Mouse (Mus musculus) adrenal gland, postnatal 4 days (tissue): ENCODE data around the gene Exoc3l2. TPM values are rescaled to one million over a fixed set of nuclear protein-coding genes. Genes with fewer than 3 reads are reported as not detected.
A peak's percentile ranks its signal among the peaks of the same experiment; 100 is the strongest.

ENCODE experiments used
- DNase-seq, 2 experiments: peaks; one replicate each; pipeline ENCODE4 v3.0.0; 2021 to 2022; ENCODE audit warnings: low spot score in 2 of 2, mixed read lengths in 2 of 2
- long read RNA-seq, 2 experiments: library from polyadenylated mRNA; stranded (forward); transcript quantifications; one replicate each; pipeline ENCODE4 v2.0.0; 2021
- total RNA-seq, 2 experiments: library from RNA; stranded (reverse); gene quantifications; 2 replicates each; pipeline ENCODE4 v1.2.3; 2021

The Exoc3l2 gene
- 10 to 100 TPM; 26.7 to 28.7 TPM for total RNA-seq
- long read RNA-seq, experiment 1, partial matches to known transcripts, result 12 of 45 reads
- long read RNA-seq, experiment 1, other reads (novel, unspliced or antisense), result 33 of 45 reads
- long read RNA-seq, experiment 2, partial matches to known transcripts, result 22 of 69 reads
- long read RNA-seq, experiment 2, other reads (novel, unspliced or antisense), result 47 of 69 reads

DNA sequence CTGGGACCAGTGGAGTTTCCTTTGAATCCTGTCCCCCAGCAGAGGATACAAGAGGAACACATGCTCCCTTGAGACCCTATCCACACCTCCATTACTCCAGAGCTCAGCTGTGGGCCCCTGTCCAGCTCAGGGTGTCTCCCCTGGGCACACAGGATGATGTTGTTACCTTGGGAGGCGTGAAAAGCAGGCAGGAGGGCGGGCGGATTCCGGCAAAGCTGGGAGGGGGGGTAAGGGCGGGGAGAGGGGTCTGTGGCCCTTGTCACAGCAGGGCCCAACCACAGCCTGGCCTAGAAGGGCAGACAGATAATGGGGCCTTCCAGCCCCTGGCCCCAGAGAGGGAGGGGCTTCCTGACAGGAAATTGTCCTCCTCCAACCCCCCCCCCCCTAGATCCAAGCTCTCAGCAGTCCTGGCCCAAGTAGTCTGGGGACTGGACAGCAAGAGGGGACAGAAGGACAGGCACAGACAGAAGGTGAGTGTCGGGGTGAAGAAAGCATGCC is at the start of gene Exoc3l2:
Gene Exoc3l2, plus strand, starts transcription at position 448 of the 498 bp plus-strand sequence.
- no peak for DNase-seq

DNA sequence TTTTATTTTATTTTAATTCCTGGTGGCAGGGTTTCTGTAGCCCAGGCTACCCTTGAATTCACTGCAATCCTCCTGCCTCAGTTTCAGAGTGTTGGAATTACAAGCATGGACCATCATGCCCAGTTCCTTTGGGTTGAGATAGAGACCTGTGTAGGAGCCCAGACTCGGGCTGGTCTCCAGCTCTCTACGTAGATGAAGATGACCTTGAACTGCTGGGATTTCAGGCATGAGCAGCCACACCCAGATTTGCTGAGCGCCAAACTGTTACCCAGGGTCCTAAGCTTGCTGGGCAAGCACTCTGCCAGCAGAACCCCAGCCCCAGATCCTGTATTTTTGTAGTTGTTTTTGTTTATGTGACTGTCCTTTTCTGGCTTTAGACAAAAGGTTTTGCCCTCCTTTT is 49.6 kb upstream of the Exoc3l2 start:
- no peak for DNase-seq

DNA sequence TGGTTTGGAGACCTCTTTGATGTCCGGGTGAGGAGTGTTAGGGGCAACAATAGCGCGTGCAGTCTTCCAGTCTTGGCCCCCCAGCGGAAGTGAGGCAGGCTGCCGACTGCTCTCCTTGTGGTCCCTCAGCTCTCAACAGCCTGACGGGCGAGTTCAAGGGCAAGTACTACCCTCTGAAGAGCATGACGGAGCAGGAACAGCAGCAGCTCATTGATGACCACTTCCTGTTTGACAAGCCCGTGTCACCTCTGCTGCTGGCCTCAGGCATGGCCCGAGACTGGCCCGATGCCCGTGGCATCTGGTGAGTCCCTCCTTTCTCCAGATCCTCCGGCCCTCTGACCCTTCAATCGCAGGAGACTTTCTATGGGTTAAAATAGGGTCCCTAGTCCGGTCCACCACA is 46.5 kb upstream of the Exoc3l2 start:
- DNase-seq, result no peak

DNA sequence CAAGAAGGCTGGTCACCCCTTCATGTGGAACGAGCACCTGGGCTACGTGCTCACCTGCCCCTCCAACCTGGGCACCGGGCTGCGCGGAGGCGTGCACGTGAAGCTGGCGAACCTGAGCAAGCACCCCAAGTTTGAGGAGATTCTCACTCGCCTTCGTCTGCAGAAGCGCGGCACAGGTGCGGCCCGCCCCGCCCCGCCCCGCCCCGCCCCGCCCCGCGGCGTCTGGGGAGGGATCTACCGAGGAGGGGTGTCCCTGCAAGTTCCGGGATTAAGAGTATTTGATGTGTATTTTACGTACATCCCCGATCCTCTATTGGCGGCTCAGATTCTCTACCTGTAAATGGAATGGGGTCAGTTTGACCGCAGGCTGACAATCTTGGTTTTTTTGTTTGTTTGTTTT is 43.0 kb upstream of the Exoc3l2 start:
- no peak for DNase-seq

DNA sequence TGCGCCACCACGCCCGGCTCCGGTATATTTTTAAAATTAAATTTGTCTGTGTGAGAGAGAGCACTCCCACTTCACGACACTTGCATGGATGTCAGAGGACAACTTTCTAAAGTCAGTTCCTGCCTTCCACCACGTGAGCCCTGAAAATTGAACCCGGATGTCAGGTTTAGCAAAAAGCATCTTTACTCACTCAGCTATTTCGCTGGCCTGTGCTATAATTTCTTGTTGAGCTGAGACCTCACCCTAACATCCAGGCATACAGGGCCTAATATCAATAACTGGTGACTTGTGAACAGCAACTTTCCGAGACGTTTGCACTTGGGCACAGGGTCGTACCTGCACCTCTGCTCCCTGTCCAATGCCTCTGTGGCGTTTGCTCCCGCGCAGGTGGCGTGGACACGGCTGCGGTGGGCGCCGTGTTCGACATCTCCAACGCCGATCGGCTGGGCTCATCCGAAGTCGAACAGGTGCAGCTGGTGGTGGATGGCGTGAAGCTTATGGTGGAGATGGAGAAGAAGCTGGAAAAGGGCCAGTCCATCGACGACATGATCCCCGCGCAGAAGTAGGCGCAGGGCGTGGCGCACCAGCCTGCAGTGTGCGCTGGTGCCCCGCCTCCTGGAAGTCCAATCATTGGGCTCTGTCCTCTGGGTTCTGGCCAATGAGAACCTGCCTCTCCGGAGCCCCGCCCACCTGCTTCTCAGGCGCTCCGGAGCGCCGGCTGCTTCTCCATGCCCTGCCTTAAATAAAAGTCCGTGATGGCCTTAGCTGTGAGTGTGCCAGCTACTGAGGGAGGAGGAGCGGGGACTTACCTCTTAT is 42.1 kb upstream of the Exoc3l2 start:
- DNase-seq, result peak; percentile 71 to 74

DNA sequence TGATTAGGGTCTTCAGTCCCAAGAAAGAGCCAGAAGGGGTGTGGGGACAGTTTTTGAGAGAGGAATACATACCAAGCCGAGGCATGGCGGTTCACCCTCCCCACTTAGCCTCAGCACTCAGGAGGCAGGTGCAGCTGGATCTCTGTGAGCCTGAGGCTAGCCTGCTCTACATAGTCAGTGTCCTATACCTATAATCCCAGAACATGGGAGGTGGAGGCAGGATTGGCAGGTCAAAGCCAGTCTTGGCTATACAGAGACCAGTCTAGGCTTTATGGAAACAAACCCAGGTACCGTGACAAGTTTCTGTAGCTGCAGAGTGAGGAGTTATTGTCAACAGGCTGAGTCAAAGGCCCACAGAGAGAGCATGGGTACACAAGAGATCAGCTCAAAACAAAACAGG is 40.0 kb upstream of the Exoc3l2 start:
- no peak for DNase-seq

DNA sequence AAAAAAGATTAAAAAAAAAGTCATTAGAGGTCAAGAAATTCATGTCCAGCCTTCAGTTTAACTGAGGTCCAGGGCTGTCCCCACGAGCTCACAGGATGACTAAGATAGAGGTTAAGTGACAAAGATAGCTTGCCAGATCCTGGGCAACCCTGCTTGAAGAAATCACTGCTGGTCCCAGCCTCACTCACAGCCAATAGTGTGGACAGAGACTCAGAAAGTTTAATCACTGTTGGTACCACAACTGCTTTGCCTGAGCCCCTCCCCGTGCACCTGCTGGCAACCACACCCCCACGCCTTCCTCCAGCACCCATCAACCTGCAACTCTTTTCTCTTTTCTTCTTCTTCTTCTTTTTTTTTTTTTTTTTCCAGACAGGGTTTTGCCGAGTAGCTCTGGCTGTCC is 39.1 kb upstream of the Exoc3l2 start:
- DNase-seq, result no peak

DNA sequence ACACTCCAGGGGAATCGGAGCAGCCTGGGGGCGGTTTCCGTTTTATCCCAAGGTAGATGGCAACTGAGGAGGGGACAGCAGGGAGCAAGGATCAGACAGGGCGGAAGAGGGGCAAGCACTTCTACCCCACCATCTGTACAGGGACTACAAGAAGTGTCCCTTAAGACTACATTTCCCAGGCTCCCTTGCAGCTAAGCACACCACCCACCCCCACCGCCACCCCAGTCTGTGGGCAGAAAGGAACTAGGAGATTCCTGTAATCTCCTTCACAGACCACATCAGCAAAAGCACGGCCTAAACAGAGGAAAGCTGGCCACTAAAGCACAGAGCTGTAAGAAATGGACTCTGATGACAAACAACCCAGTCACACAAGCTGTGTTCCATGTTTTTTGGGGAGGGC is 36.8 kb upstream of the Exoc3l2 start:
- no peak for DNase-seq

DNA sequence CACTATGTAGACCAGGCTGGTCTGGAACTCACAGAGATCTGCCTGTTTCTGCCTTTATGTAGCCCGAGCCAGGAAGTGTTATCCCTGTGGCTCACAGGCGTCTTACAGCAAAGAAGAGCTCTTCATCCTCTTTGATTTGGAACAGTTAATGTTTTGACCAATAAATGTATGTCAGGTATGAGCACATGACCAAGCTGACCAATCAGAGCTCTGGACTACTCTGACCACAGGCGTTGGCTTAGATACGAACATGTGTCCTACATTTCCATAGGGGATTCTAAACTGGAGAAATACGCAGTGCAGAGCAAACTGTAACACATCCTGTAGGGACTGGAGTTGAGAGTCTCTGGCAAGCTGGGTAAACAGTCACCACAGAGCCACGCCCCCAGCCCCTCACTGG is 36.2 kb upstream of the Exoc3l2 start:
- DNase-seq, result no peak

DNA sequence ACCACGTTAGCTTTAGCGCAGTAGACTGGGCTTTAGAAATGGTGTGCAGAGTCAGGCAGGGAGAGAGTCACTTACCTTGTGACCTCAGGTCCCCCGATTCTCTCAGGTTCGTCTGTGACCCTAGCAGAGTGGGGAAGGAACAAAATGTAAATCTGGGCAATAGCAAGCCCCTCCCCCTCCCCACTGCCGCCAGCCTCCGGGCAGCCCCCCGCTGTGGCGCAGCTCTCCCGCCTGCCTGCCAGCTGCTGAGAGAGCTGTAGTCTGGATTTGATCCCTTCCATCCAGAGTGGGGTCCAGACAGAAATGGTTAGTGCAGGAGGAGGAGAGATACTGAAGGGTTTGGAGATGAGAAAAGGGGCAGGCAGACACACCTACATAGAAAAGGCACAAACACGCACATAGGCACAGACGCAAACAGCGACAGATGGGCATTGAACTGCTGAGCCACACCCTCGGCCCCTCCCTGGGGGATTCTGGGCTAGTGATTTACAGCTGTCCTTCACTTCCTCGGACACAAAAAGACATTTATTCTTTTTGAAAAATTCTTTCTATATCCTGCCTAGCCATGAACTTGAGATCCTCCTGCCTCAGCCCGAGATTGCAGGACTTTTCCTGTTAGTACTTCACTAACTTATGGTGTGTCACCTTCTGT is 35.0 kb upstream of the Exoc3l2 start:
- no peak for DNase-seq

DNA sequence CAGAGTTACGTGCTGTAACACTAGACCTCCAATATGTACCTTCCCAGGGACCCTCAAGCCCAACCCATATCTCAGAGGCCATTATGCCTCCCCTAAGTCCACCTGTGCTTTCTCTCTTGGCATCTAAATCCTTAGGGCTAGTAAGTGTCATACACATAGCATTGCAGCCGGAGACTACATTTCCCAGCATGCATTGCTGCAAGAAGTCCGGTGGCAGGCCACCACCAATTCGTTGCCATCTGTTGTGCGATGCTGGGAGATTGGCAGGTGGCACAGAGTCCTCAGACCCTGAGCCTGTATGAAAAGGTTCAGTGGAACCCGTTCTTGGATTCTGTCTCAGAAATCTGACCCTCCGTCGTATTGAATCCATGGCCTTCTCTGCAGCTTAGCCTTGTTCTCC is 33.4 kb upstream of the Exoc3l2 start:
- no peak for DNase-seq

DNA sequence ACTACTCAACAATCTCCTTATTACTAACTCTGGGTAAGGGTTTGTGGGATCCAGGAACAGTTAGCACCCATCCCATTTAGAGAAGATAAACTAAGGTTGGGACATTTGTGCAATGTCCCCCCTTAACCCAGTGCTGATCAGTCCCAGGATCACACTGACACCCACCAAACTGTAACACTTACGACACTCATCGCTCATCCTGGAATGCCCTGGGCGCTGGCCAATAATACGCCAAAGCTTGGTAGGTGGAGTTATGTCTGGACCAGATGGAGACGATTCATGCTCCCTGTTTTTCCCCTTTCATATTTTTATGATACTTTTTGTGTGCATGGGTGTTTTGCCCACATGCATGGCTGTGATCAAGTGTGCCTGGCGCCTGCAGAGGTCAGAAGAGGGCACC is 32.7 kb upstream of the Exoc3l2 start:
- no peak for DNase-seq

DNA sequence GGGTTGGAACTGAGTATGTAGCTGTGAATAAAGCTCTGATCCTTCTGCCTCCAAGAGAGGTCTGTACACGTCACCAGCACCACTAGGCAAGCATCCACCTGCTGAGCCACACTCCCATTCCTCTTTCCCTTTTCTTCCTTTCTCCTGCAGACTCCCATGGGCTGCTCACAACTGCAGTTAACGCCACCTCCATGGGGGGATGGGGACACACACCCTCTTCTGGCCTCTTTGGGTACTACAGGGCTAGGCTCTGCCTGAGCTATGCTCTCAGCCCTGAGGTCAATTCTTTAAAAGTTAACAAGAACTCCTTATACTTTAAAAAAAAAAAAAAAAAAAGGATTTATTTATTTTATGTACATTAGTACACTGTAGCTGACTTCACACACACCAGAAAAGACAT is 30.7 kb upstream of the Exoc3l2 start:
- DNase-seq, result no peak

DNA sequence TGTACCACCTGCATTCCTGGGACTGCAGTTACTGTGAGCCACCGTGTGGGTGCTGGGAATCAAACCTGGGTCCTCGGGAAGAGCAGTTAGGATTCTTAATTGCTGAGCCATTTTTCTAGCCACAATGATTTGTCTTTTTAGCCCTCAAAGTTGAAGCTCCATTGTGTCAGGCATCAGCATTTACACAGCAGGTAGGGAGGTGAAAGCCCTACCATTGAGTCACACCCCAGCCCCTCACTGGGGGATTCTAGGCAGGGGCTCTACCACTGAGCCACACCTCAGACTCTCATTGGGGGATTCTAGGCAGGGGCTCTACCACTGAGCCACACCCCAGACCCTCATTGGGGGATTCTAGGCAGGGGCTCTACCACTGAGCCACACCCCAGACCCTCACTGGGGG is 26.9 kb upstream of the Exoc3l2 start:
- DNase-seq, result no peak

DNA sequence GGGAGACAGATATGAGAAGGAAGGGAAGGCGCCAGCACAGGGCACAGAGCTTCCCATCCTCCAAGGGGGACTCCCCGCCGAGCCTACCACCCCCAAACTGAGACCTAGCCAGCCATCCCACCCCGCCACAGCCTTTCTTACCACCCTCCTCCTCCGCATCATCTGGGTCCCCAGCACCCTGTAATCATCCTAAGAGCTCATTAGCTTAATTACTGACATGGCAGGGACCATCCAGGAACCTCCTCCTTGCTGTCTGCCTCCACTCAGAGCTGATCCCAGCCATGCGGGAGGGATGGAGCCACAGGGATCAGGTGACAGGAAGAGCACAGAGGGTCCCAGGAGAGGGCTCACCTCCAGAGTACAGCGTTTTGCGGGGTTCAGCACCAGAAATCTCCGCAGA is 26.1 kb upstream of the Exoc3l2 start:
- no peak for DNase-seq

DNA sequence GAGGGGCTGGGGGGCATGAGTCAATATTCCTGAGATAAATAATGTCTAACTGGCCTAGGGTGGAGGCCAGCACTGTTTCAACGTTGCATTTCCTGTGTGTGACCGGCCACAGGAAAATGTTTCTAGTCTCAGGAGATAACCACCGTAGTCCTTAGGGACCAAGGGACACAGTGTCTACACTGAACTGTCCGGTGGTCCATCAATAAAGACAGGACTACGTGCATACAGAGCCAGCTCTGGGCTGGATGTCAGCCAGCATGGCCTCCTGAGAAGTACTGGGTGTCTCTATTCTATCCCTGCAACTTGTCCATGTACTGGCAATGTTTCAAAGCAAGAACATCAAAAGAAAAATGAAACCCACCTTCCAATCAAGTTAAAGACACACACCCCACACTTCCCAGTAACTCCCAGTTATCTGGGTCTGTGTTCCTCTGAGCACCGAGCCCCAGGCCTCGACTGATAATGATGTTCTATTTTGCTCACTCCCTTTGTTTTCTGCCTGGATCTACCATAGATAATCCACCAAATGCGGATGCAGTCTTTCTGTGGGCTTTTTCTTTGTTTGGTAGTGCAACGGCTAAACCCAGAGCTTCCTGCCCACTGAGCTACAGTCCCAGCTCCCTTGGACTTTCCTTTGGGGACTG is 21.6 kb upstream of the Exoc3l2 start:
- DNase-seq, result no peak

DNA sequence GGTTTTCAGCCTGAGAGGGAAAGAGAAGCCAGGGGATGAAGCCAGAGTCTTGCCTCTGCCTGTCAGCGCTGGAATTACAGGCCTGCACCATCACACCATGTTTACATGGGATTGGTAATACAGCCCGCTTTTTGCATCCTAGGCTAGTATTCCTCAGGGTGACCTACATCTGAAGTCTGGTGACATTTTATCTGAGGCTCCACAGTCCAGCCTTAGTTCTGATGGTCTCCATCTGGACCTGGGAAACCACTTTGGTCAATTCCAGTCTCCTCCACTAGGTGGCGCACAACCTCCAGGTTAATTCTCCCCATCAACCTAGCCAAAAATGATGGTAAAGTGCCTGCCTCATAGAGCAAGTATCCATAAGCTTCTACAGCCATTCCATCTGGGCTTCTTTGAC is 19.8 kb upstream of the Exoc3l2 start:
- peak; percentile 70 to 72 for DNase-seq

DNA sequence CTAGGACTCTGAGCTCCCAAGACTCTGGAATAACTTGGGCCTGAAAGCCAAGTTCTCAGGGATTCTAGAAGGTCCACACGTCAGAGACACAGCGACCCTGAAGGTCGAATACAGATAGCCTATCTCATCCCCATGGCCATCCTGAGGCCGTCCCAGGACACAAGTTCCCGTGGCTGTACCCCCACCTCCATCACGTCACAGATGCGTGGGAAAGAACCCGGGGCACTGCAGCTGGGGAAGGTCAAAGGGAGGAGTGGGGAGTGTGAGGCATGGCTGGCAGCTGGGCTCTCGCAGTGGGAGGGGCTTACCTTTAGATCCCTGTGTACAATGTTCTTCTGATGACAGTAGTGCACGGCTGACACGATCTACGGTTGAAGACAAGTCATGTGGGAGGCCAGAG is 18.3 kb upstream of the Exoc3l2 start:
- no peak for DNase-seq

DNA sequence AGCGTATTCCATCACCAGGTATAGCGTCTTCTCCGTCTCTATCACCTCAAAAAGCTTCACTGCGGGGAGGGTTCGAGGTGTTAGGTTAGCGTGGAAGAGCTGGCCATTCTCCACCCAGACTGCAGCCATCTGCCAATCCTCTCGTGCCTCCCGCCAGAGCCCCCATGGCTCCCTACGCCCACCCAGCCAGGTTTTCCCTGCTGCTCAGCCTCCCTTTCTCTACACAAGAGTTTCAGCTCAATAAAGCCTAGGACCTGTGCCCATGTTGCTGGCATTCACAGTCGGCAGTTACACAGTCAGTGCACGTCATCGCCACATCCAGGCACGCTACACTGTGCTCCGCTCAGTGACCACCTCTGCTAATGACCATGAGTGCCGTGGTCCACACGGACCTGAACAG is 15.4 kb upstream of the Exoc3l2 start:
- DNase-seq, result no peak

DNA sequence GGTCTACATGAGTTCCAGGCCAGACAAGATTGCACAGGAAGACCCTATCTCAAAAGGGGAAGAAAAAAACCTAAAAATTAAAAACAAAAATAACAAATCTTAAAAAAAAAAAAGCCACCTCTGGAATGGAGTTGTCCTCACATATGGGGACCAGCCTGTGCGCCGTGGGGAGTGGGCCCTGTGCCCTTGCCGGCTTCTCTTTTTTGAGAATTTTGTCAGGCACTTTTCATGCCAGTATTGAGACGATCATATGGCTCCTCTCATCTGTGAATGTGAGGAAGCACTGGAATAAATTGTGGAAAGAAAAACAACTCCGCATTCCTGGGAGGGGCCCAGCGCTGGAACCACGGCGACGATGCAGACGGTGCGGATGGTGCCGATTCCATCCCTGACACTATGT is 14.0 kb upstream of the Exoc3l2 start:
- no peak for DNase-seq

DNA sequence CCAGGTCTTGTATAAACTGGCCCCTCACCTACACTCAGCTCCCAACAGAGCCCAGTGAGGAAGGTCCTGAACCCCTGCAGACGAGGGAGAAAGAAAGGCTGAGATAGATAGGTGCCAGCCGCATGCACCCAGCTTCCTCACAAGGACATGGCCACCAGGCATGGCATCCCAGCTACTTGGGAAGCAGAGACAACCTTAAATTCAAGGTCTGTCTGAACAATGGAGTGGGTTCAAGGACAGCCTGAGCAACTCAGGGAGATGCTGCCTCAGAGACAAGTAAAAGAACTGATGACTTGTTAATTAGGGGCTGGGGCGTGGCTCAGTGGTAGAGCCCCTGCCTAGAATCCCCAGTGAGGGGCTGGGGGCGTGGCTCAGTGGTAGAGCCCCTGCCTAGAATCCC is 7.9 kb upstream of the Exoc3l2 start:
- no peak for DNase-seq
